Mouse (Mus musculus): ENCODE results near the gene Vmn1r218.
"Not testable (repeated sequence)": the region's sequence is repeated elsewhere in the genome, so short reads cannot be mapped to it uniquely, and the experiment has no call there.

Gene Vmn1r218

DNA sequence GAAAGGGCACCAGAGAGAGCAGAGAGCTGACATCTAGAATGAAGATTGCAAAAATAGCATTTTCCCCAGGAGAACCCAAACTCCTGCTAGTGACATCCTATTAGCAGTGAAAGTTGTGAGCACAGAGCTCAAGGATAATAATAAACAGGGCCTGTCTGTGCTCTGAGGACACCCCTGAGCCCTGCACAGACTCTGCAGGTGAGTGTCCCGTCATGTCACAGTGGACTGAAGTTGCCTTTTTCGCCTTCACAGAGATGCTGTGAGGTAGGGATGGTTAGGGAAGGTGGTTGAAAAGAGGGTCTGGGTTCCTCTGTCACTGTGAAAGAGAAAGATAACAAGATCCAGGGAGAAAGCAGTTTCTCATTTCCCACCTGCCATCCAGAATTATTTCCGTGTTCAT, at the start of gene Vmn1r218:
Vmn1r218 (plus strand) TSS at position 57 of the 400 bp plus-strand sequence.
- ATAC-seq (ENCODE audit: low TSS enrichment): no peak

DNA sequence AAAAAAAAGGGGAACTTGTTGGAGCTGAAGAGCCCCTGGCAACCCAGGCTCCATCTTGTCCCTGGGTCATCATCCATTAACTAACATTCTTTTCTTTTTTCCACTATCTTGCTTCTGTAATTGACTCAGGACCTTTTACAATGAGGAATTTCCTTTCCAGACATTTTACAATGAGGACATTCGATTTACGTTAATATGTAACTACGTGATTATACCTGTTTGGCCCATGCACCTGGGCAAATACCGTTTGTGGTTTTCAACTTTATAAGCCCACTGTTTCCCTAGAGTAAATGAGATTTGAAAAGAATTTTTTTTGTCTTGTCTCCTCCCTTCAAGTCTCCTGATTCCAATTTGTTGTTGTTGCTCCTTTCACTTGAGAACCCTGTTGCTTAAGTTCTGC, 38.6 kb upstream of the Vmn1r218 start:
- ATAC-seq (ENCODE audit: low TSS enrichment): no peak

GRCm38 (mm10) chr13:23118126-23118525, 14.8 kb upstream of the Vmn1r218 start, which contains the start of gene Vmn1r217:
Vmn1r217 (minus strand) TSS chr13:23118226.
- not testable (repeated sequence) for ATAC-seq (ENCODE audit: low TSS enrichment)

GRCm38 (mm10) chr13:23120611-23121010, 12.3 kb upstream of the Vmn1r218 start:
- no peak for ATAC-seq (ENCODE audit: low TSS enrichment)

DNA sequence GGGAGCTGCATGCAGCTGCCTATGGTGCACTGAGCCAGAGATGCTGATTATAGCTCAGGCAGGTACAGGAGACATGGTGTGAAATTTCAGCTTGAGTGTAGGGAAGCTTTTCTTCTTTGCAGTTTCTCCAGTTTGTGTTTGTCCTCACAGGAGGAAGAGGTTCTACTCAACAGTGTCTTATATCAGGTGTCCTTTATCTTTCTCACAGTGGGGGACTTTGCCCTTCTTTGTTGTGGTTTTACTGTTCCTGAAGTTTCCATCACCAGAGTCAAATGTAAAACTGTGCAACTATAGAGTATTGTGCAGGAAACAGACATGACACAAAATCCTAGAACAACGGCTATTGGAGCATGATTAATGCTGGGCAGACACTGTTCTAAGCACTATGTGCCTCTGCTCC, 546 bp downstream of the Vmn1r218 start:
- no peak for ATAC-seq (ENCODE audit: low TSS enrichment)

- no peak for ATAC-seq (ENCODE audit: low TSS enrichment)
Measured at GRCm38 (mm10) chr13:23138880-23139279, 5.9 kb downstream of the Vmn1r218 start.

GRCm38 (mm10) chr13:23157848-23158247, 24.9 kb downstream of the Vmn1r218 start:
- no peak for ATAC-seq (ENCODE audit: low TSS enrichment)

DNA sequence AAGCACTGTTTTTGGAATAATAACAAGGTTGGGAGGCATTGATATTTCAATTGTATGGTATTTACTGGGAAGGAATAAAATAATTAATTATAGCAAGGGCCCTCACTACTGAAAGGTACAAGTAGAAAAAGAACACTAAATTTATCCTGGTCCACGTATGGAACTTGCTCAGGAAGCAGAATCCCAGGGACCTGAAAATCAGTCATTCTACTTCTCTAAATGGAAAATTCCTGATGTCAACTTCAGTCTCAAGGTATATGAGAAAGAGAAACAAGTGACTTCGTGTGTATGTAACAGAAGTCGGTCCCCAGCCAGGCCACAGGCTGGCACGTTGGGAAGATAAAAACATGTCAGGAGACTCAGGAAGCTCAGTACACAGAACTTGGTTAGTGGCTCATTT, 26.1 kb downstream of the Vmn1r218 start, which contains the start of gene Vmn1r219:
Vmn1r219 (plus strand) TSS at position 301 of the 400 bp plus-strand sequence.
- ATAC-seq (ENCODE audit: low TSS enrichment): no peak

DNA sequence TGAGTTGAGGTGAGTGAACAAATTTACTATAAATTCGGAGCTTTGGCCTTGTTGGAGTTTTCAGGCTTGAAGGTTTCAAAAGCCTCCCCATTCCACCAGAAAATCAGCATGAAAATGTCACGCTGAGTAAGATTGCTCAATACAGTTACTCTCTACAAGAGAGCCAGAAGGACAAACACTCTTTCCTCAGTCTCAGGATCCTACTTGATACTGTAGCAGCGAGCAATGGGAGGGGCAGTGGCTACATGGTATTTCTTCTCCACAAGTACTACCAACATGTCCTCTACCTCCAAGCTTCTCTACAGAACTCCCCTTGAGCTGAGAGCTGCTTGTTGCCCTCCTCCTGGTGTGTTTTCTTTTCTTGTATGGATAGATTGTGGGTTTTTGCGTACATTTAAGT, 33.5 kb downstream of the Vmn1r218 start:
- ATAC-seq (ENCODE audit: low TSS enrichment): not testable (repeated sequence)

- no peak for ATAC-seq (ENCODE audit: low TSS enrichment)
Measured at GRCm38 (mm10) chr13:23187875-23188274, 54.9 kb downstream of the Vmn1r218 start, which contains the start of gene Vmn1r220. Vmn1r220 (minus strand) TSS chr13:23187975.

All from frontal cortex, adult (tissue).